Mouse (Mus musculus) olfactory bulb, adult 2 months (tissue): ENCODE data around the gene Ppfia4. TPM values are rescaled to one million over a fixed set of nuclear protein-coding genes. Genes with fewer than 3 reads are reported as not detected.
"Not testable (repeated sequence)": the region's sequence is repeated elsewhere in the genome, so short reads cannot be mapped to it uniquely, and the experiment has no call there.

ENCODE experiments used
- H3K27ac ChIP-seq: fragments of 200-500 bp; 2 replicates; pipeline ENCODE4 v1.5.1; 2012; ENCODE audit warnings: low read depth, low read length; ENCODE audit not compliant: insufficient read depth
- H3K4me1 ChIP-seq: fragments of 200-500 bp; 2 replicates; pipeline ENCODE4 v1.6.1; 2012; ENCODE audit warnings: low read length; ENCODE audit not compliant: control insufficient read depth, insufficient read depth
- H3K4me3 ChIP-seq: fragments of 200-500 bp; 2 replicates; pipeline ENCODE4 v1.5.1; 2012; ENCODE audit warnings: mild to moderate bottlenecking, low read depth, low read length, moderate library complexity; ENCODE audit not compliant: insufficient read depth
- CTCF ChIP-seq: fragments of 200-500 bp; IDR thresholded peaks from 2 replicates; pipeline ENCODE4 v1.5.1; 2012; ENCODE audit warnings: low read depth, mild to moderate bottlenecking, low read length, moderate library complexity; ENCODE audit not compliant: insufficient read depth
- POLR2A ChIP-seq: fragments of 200-500 bp; IDR thresholded peaks from 2 replicates; pipeline ENCODE4 v1.6.1; 2012; ENCODE audit warnings: mild to moderate bottlenecking, low read depth, low read length, moderate library complexity; ENCODE audit not compliant: insufficient read depth
- WGBS: fragments of 180-500 bp; shearing (Covaris S2); methylation state at CpG from one replicate; pipeline ENCODE4 v1.1.7; 2018; 5-methylcytosine and 5-hydroxymethylcytosine counted together
- polyA plus RNA-seq: library from polyadenylated mRNA; stranded (reverse); fragments of >200 nt; gene quantifications from 2 replicates; pipeline ENCODE4 v1.2.4, GENCODE M21; 2012; ENCODE audit warnings: low replicate concordance; ENCODE audit not compliant: missing spikeins, insufficient read depth, insufficient read length

Gene Ppfia4
- polyA plus RNA-seq, 1 experiment: not detected

DNA sequence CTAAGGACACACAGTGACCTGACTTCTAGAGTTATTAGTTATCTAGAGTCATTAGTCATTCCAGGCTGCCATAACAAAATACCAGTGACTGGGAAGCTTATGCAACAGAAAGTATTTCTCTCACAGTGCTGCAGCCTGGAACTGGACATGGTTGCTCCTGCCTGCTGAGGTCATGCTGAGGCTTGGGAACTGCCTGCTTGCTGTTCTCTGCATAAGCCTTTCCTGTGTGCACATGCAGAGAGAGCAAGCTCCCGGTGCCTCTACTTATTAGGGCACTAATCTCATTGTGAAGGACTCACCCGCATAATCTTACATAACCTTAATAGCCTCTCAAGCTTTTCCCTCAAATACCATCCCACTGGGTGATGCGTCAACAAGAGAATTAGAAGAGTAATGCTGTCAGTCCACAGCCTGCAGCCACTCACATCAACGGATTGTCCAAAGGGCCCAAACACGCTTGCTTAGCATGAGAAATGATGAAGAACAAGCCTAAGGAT, 59.9 kb downstream of the Ppfia4 start:
- H3K27ac ChIP-seq: no peak overlapping the region
- no peak overlapping the region for H3K4me3 ChIP-seq
- 64% methylated on average over 5 of the region's 5 CpGs for WGBS
- no peak for TF ChIP-seq POLR2A
- TF ChIP-seq CTCF: no peak
- peaks cover 12% of the 10 kb centered on the region for H3K4me1 ChIP-seq

GRCm38 (mm10) chr1:134270026-134270425, 62.7 kb downstream of the Ppfia4 start:
- WGBS: 81% methylated on average over 7 of the region's 7 CpGs
- TF ChIP-seq POLR2A (no peak), CTCF (no peak)
- no peak overlapping the region for H3K4me3 ChIP-seq
- H3K27ac ChIP-seq: no peak overlapping the region
- H3K4me1 ChIP-seq: peaks cover 7% of the 10 kb centered on the region

DNA sequence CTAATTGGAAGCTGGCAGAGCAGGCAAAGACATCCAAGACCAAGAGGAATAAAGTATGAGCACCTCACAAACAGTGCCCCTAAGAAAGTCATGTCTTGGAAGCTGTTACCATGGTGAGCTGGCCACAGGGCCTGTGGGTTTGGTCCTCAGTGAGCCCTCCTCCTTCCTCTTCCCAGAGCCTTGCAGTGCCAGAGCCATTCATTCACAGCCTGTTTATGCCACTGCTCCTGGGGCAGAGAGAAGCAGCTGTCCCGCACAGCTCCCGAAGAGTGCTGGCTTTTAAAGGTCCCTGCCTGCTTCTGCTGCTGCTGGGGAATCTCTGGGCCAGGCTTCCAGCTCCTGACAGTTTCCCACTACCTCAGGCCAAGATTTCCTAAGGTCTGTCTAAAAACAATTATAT, 66.9 kb downstream of the Ppfia4 start:
- TF ChIP-seq POLR2A (no peak), CTCF (no peak)
- Histone ChIP-seq H3K4me3 (no peak overlapping the region), H3K27ac (no peak overlapping the region), H3K4me1 (no peaks in the 10 kb centered on the region)
- 55% methylated on average over 2 of the region's 2 CpGs for WGBS

GRCm38 (mm10) chr1:134264341-134264740, 68.4 kb downstream of the Ppfia4 start:
- TF ChIP-seq CTCF (no peak), POLR2A (no peak)
- no peak overlapping the region for H3K27ac ChIP-seq
- 94% methylated on average over 6 of the region's 6 CpGs for WGBS
- no peak overlapping the region for H3K4me3 ChIP-seq
- H3K4me1 ChIP-seq: no peaks in the 10 kb centered on the region

DNA sequence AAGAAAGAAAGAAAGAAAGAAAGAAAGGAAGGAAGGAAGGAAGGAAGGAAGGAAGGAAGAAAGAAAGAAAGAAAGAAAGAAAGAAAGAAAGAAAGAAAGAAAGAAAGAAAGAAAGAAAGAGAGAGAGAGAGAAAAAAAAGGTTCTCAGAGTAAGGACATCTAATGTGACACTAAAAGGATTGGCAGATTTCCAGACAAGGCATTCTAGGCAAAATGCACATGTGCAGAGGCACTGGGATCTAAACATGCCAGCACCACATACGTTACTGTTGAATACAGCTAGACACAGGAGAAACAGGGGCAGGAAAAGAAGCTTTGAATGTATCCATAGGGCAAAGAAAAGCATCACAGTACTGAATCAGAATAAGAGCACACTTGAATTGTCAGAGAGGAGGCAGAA, 83.0 kb downstream of the Ppfia4 start:
- not testable (repeated sequence) for H3K4me1 ChIP-seq, H3K4me3 ChIP-seq, H3K27ac ChIP-seq
- 91% methylated on average over 1 of the region's 1 CpGs for whole genome bisulfite sequencing

Other genes starting within 250 kb of the Ppfia4 start
- gene Chit1, start 221.7 kb downstream of the Ppfia4 start, polyA plus RNA-seq: not detected in 2 replicates
- gene Chil1, start 150.8 kb downstream of the Ppfia4 start, polyA plus RNA-seq: not detected in 2 replicates
- not detected in 2 replicates for gene Mybph, start 139.5 kb downstream of the Ppfia4 start, polyA plus RNA-seq
- gene Adora1, start 97.5 kb downstream of the Ppfia4 start, polyA plus RNA-seq: not detected in 2 replicates
- gene Myog, start 42.9 kb downstream of the Ppfia4 start, polyA plus RNA-seq: not detected in 2 replicates
- not detected in 2 replicates for gene Tmem183a, start 29.1 kb upstream of the Ppfia4 start, polyA plus RNA-seq
- gene 4933406M09Rik, start 53.0 kb upstream of the Ppfia4 start, polyA plus RNA-seq: not detected in 2 replicates
- not detected in 2 replicates for gene Cyb5r1, start 72.6 kb upstream of the Ppfia4 start, polyA plus RNA-seq
- gene Adipor1, start 82.5 kb upstream of the Ppfia4 start, polyA plus RNA-seq: not detected in 2 replicates
- not detected in 2 replicates for gene Klhl12, start 122.6 kb upstream of the Ppfia4 start, polyA plus RNA-seq
- gene Rabif, start 161.7 kb upstream of the Ppfia4 start, polyA plus RNA-seq: not detected in 2 replicates
- gene Mgat4e, start 216.8 kb upstream of the Ppfia4 start, polyA plus RNA-seq: not detected in 2 replicates
- 557 TPM in 1 of 2 replicates, not detected in the other for gene Kdm5b, start 227.2 kb upstream of the Ppfia4 start, polyA plus RNA-seq